Mouse (Mus musculus): ENCODE measurements around the gene Get4. TPM values are rescaled to one million over a fixed set of nuclear protein-coding genes. Genes with fewer than 3 reads are reported as not detected.

Get4 gene
- polyA plus RNA-seq (2015; fragmentation: Nextera tagmentation; extraction: Ambion mirVana) = 132 and 146 TPM in 2 replicates

DNA sequence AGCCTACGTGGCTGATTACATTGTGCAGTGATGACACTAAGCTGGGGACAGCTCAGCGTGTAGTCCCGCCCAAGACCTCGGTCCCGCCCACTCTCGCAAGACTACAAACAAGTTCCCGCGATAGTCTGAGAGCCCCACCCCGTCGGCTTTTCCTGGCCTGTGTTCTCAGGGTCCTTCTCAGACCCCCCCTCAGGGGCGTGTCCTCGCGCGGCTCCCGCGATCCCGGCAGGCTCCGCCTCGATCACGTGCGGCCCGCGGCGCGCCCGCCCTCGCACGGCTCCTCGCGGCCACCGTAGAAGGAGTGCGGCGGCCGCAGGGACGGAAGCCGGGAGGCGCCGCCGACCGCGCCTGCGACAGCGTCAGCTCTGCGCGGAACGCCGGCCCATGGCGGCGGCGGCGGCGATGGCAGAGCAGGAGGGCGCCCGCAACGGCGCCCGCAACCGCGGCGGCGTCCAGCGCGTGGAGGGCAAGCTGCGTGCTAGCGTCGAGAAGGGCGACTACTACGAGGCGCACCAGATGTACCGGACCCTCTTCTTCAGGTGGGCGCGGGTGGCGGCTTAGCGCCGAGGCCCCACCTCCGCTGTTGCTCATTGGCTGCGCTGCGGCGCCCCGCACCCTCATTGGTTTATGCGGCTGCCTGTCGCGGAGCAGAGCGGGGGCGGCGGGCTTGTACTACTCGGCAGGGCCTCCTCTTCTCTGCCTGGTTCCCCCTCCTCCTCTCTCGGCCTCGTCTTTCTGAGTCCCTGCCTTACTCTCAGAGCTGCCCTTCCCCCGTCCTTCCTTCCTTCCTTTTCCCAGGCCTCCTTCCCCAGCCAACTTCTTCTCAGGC is at the start of gene Get4:
Gene Get4 (plus strand): TSS at position 244 of the 829 bp plus-strand sequence.
- peak within 1 kb of the TSS; percentile 93 for H3K27ac ChIP-seq

DNA sequence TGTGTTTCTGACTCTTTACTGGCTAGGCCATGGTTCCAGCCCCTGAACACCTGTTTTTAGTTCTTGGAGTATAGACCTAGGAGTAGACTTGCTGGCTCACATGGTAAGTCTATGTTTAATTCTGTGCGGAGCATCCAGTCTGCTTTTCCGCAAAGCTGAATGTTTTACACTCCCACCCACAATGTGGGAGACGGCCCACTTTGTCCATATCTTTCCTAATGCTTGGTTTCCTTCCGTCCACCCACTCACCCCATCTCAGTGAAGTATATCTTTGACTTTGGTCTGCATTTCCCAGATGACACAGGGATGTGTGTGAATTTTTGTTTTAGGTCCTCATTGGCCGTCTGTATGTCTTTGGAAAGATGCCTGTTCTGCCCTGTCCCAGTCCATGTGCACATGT is 48.8 kb upstream of the Get4 start:
- WGBS = 65% methylated on average over 5 of the region's 5 CpGs
- ATAC-seq (replicated peaks; ENCODE audit: insufficient number of reproducible peaks, insufficient read depth, low FRiP score, low read depth) = no peak
- no peaks in the 10 kb centered on the region for H3K9me3 ChIP-seq (replicated peaks)

More for the DNA sequence above, at the start of gene Get4:
- peak within 1 kb of the TSS; percentile 84 for H3K4me2 ChIP-seq
- peak within 1 kb of the TSS; percentile 75 for H3K4me3 ChIP-seq
- under 1% methylated on average over 90 of the region's 90 CpGs for WGBS
- H3K27me3 ChIP-seq = no peaks in the 10 kb centered on the region
- peaks cover 46% of the 10 kb centered on the region for H3K4me1 ChIP-seq (replicated peaks)
- peak; percentile 92 for ATAC-seq (replicated peaks; ENCODE audit: insufficient number of reproducible peaks, insufficient read depth, low FRiP score, low read depth)
- peak within 1 kb of the TSS; percentile 83 for H3K9ac ChIP-seq
- H3K36me3 ChIP-seq = peaks cover 17% of the 10 kb centered on the region
- H3K9me3 ChIP-seq (replicated peaks) = no peaks in the 10 kb centered on the region

DNA sequence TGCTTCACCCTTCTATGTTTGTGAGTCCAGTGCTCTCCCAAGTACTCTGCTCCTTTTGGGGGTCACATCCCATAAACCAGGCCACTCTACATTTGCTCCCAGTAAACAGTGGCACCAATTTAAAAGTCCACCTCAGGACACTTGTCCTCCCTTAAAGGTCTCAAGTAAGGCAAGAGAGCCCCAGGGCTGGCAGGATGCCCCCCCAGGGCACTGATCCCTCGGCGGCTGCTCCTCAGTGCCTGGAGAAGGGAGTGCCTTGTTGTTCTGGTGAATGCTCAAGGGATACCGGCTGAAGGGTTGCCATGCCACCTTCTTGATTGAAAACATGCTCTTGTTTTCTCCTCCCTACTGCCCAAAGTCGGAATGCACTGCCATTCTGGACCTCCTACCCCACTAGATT is 46.0 kb upstream of the Get4 start:
- Histone ChIP-seq H3K36me3 (no peaks in the 10 kb centered on the region), H3K27ac (no peak overlapping the region), H3K4me2 (no peak overlapping the region), H3K9me3 (replicated peaks) (no peaks in the 10 kb centered on the region), H3K9ac (no peak overlapping the region), H3K4me1 (replicated peaks) (peaks cover 11% of the 10 kb centered on the region), H3K27me3 (no peaks in the 10 kb centered on the region), H3K4me3 (no peak overlapping the region)
- 66% methylated on average over 4 of the region's 4 CpGs for WGBS
- ATAC-seq (replicated peaks; ENCODE audit: insufficient number of reproducible peaks, insufficient read depth, low FRiP score, low read depth) = no peak

More for the DNA sequence above, 48.8 kb upstream of the Get4 start:
- Histone ChIP-seq H3K9ac (no peak overlapping the region), H3K36me3 (no peaks in the 10 kb centered on the region), H3K4me2 (no peak overlapping the region), H3K4me1 (replicated peaks) (peaks cover 17% of the 10 kb centered on the region), H3K27me3 (no peaks in the 10 kb centered on the region), H3K4me3 (no peak overlapping the region), H3K27ac (no peak overlapping the region)

DNA sequence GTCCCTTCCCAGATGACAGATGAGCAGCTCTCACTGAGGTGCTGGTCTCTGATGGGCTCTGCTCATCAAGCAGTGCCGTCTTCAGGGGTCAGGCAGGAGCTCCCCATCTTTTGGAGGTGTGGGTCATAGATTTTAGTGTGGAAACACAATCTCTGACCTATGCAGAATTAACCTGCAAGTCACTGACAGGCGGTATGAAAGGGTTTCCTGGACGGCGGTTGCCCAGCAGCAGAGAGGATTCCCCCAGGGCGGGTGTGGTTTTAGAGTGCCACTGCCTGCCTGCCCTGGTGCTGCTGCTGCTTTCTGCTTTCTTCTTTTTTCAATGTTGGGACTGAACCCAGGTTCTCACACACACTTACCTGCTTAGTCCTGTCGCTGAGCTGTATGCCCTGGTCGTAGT is 45.6 kb upstream of the Get4 start:
- Histone ChIP-seq H3K27me3 (no peaks in the 10 kb centered on the region), H3K4me3 (no peak overlapping the region), H3K4me2 (no peak overlapping the region), H3K27ac (no peak overlapping the region), H3K9me3 (replicated peaks) (no peaks in the 10 kb centered on the region), H3K9ac (no peak overlapping the region), H3K36me3 (no peaks in the 10 kb centered on the region), H3K4me1 (replicated peaks) (peaks cover 7% of the 10 kb centered on the region)
- ATAC-seq (replicated peaks; ENCODE audit: insufficient number of reproducible peaks, insufficient read depth, low FRiP score, low read depth) = no peak
- 76% methylated on average over 7 of the region's 7 CpGs for WGBS

DNA sequence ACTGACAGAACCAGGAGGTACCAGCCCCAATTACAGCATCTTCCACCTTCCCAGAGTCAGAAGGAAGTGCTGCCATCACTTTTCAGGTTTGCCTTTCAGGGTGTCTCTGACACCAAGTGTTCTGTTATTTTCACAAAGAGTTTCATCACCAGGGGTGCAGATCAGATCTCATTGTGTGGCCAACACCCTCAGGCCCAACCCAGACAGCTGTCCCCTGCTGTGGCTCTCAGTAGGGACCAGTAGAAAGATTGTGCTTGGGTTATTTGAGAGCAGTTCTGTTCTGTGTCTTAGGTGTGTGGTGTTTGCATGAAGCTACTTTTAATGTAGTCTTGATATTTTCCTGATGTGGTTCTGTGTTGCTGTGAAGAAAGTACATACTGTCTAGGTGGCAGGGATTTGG is 43.9 kb upstream of the Get4 start:
- peaks cover 5% of the 10 kb centered on the region for H3K4me1 ChIP-seq (replicated peaks)
- no peaks in the 10 kb centered on the region for H3K27me3 ChIP-seq
- no peak overlapping the region for H3K4me2 ChIP-seq
- no peak for ATAC-seq (replicated peaks; ENCODE audit: insufficient number of reproducible peaks, insufficient read depth, low FRiP score, low read depth)
- no peaks in the 10 kb centered on the region for H3K9me3 ChIP-seq (replicated peaks)
- H3K9ac ChIP-seq = no peak overlapping the region
- H3K4me3 ChIP-seq = no peak overlapping the region
- 0 out of 2 replicates have a peak, but pooled peaks cover 2% of the 10 kb centered on the region for H3K36me3 ChIP-seq
- no peak overlapping the region for H3K27ac ChIP-seq

DNA sequence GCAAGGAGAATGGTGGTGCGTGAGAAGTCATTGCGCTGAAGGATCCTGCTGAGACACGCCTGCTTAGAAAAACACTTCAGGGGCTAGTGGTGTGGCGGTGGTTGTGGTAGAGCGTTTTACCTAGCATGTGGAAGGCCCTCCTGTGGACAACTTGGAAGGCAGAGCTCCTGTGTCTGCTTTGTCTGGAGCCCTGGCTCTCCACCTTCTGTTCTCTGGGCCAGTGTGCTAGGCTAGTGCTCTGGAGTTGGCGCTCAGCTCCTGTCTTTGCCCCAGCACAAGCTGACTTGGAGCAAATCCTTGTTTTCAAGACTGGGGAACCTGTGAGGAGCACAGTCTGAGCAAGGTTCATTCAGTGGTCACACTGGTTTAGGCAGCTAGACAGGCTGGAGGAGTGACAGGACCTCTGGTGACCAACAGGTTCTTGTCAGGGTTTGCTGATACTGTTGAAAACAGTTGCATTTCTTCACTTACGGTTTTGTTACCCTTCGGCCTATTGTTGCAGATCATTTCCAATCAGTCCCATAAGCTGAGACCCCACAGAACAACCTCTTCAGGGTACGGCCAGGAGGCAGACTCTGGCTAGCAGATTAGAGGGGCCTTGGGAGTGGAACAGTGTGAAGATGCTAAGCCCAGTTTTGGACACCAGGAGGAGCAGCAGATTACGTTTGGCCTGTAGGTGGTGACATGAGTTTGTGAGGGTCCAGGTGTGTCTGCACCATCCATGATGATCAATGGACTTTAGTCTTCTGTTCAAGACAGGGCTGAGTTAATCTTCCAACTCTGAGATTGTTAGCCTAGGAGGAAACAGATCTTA is 43.0 kb upstream of the Get4 start:
- ATAC-seq (replicated peaks; ENCODE audit: insufficient number of reproducible peaks, insufficient read depth, low FRiP score, low read depth) = no peak
- Histone ChIP-seq H3K27me3 (no peaks in the 10 kb centered on the region), H3K4me1 (replicated peaks) (peaks cover 5% of the 10 kb centered on the region), H3K9ac (no peak overlapping the region), H3K27ac (no peak overlapping the region), H3K36me3 (0 out of 2 replicates have a peak, but pooled peaks cover 2% of the 10 kb centered on the region), H3K4me3 (no peak overlapping the region), H3K4me2 (no peak overlapping the region), H3K9me3 (replicated peaks) (no peaks in the 10 kb centered on the region)
- 87% methylated on average over 10 of the region's 10 CpGs for WGBS

DNA sequence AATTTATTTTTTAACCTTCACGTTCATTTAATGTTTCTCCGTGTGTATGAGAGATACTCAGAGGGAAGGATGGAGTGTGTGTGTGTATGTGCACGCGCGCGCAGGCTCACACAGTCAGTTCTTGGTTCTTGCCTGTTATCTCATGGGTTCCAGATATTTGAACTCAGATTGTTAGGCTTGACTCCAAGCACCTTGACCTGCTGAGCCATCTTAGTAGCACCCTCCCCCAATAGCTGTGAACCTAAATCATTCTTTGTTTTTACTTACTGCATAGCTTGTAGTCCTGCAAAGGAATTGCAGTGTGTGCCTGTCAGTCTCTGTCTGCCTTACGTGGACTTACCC is 42.5 kb upstream of the Get4 start:
- ATAC-seq (replicated peaks; ENCODE audit: insufficient number of reproducible peaks, insufficient read depth, low FRiP score, low read depth) = no peak
- Histone ChIP-seq H3K27ac (no peak overlapping the region), H3K4me1 (replicated peaks) (peaks cover 5% of the 10 kb centered on the region), H3K36me3 (0 out of 2 replicates have a peak, but pooled peaks cover 2% of the 10 kb centered on the region), H3K9ac (no peak overlapping the region), H3K4me3 (no peak overlapping the region), H3K9me3 (replicated peaks) (no peaks in the 10 kb centered on the region), H3K4me2 (no peak overlapping the region), H3K27me3 (no peaks in the 10 kb centered on the region)
- WGBS = 91% methylated on average over 7 of the region's 7 CpGs

DNA sequence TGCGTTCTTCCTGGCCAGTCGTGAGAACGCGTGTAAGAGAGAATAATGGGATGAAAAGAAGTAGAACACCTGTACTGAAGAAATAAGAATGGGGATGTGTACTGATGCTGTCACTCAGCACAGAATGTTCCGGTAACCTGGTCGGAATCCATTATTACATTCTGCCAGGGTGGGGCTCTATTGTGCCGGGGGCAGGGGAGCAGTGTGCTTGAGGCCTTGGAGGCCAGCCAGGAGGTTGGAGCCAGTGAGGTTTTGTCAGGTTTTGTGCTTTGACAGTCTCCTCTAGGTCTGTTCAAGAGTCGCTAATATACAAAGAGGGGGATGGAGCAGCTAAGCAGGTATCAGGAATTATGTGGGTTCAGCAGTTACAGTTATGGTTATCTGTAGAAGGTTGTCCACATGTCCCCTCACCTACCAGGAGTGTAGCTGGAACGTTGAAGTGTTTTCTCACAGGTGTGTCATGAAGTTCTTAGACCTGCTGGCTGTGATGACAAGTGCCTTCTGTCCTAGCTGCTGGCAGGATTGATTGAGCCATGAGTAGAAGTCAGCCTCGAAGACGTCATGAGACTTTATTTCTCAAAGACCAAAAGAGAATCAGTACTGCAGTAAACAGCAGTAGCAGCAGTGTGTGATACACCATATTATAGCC is 40.3 kb upstream of the Get4 start:
- no peak overlapping the region for H3K9ac ChIP-seq
- H3K4me1 ChIP-seq (replicated peaks) = peaks cover 10% of the 10 kb centered on the region
- no peaks in the 10 kb centered on the region for H3K9me3 ChIP-seq (replicated peaks)
- 80% methylated on average over 11 of the region's 11 CpGs for WGBS
- no peaks in the 10 kb centered on the region for H3K27me3 ChIP-seq
- no peak for ATAC-seq (replicated peaks; ENCODE audit: insufficient number of reproducible peaks, insufficient read depth, low FRiP score, low read depth)
- no peak overlapping the region for H3K4me2 ChIP-seq
- H3K4me3 ChIP-seq = no peak overlapping the region
- peaks cover 4% of the 10 kb centered on the region; the same call in 1 of the 2 replicates for H3K36me3 ChIP-seq
- H3K27ac ChIP-seq = no peak overlapping the region

DNA sequence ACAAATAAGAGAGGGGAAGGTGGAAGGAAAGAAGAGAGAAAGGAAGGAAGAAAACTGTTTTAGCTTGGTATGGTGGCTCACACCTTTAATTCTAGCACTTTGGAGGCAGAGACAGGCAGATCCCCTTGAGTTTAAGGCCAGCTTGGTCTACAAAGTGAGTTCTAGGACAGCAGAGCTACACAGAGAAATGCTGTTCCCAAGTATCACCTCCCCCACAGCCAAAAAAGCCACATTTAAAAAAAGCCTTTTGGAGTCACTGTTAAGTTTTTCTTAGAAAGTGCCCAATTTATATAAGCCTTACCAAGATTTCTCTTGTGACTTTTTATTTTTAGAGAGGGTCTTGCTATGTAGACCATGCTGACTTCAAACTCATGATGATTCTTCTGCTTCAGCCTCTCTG is 37.8 kb upstream of the Get4 start:
- no peak overlapping the region for H3K9ac ChIP-seq
- peaks cover 10% of the 10 kb centered on the region for H3K4me1 ChIP-seq (replicated peaks)
- H3K36me3 ChIP-seq = peaks cover 6% of the 10 kb centered on the region; the same call in 1 of the 2 replicates
- H3K4me2 ChIP-seq = no peak overlapping the region
- H3K9me3 ChIP-seq (replicated peaks) = no peaks in the 10 kb centered on the region
- H3K27ac ChIP-seq = no peak overlapping the region
- H3K27me3 ChIP-seq = no peaks in the 10 kb centered on the region
- no peak for ATAC-seq (replicated peaks; ENCODE audit: insufficient number of reproducible peaks, insufficient read depth, low FRiP score, low read depth)
- no peak overlapping the region for H3K4me3 ChIP-seq

DNA sequence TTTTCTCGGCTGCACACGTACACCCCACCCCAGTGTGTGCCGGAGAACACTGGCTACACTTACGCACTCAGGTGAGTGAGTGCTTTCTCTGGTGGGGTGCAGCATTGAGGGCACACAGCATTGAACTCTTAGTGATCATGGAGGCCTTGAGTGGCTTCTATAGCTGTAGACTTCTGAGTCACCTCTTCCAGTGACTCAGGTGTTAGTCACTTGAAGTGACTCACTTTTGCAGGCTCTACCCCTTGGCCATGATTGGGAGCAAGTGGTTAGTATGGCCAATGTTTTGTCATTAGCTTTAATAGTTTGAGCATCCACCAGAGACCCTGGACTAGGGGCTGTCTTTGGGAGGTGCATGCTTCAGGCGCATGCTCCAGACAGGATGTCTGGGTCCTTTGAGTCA is 36.9 kb upstream of the Get4 start:
- Histone ChIP-seq H3K9ac (no peak overlapping the region), H3K36me3 (peaks cover 6% of the 10 kb centered on the region; the same call in 1 of the 2 replicates), H3K4me3 (no peak overlapping the region), H3K27me3 (no peaks in the 10 kb centered on the region), H3K4me2 (no peak overlapping the region), H3K4me1 (replicated peaks) (peaks cover 10% of the 10 kb centered on the region), H3K27ac (no peak overlapping the region), H3K9me3 (replicated peaks) (no peaks in the 10 kb centered on the region)
- 93% methylated on average over 5 of the region's 5 CpGs for WGBS
- no peak for ATAC-seq (replicated peaks; ENCODE audit: insufficient number of reproducible peaks, insufficient read depth, low FRiP score, low read depth)

DNA sequence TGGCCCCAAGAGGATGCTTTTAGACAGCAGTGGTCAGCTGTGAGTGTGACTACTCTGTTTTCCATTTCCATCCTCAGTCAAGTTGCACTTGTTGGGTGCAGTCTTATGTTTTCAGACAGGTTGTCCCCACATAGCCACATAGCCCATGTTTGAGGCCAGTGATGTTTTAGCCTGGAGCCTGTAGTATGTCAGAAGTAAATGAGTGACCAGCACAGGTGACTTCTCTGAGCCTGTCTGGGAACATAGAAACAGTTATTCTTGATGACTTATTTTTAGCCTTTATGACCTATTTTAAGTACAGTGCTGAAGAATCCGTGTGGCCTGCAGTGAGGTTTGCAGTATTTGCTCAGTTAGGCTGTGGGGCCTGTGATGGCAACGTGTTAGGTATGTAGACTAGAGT is 36.0 kb upstream of the Get4 start:
- H3K27me3 ChIP-seq = no peaks in the 10 kb centered on the region
- peaks cover 7% of the 10 kb centered on the region; the same call in 1 of the 2 replicates for H3K36me3 ChIP-seq
- no peak for ATAC-seq (replicated peaks; ENCODE audit: insufficient number of reproducible peaks, insufficient read depth, low FRiP score, low read depth)
- no peak overlapping the region for H3K4me2 ChIP-seq
- no peaks in the 10 kb centered on the region for H3K9me3 ChIP-seq (replicated peaks)
- H3K4me3 ChIP-seq = no peak overlapping the region
- no peak overlapping the region for H3K27ac ChIP-seq
- H3K4me1 ChIP-seq (replicated peaks) = peaks cover 10% of the 10 kb centered on the region
- 66% methylated on average over 2 of the region's 2 CpGs for WGBS
- no peak overlapping the region for H3K9ac ChIP-seq
